Mouse (Mus musculus) embryonic facial prominence, embryonic 12.5 days (tissue): ENCODE measurements around the gene Cgrrf1. TPM values are rescaled to one million over a fixed set of nuclear protein-coding genes. Genes with fewer than 3 reads are reported as not detected.

Source experiments
- ATAC-seq: fragments of 200-750 bp; cut with Nextera tagmentation; 2 replicates; pipeline ENCODE4 v1.8.0; 2017; ENCODE audit not compliant: insufficient number of reproducible peaks, insufficient read depth, low FRiP score, low TSS enrichment
- H3K27ac ChIP-seq: fragments of 300-500 bp; sonication (generic); 2 replicates; pipeline ENCODE4 v1.5.1; 2016; ENCODE audit warnings: mild to moderate bottlenecking
- H3K27me3 ChIP-seq: fragments of 300-500 bp; sonication (generic); 2 replicates; pipeline ENCODE4 v1.6.1; 2016; ENCODE audit warnings: mild to moderate bottlenecking, moderate library complexity
- H3K36me3 ChIP-seq: fragments of 300-500 bp; sonication (generic); 2 replicates; pipeline ENCODE4 v1.6.1; 2016; ENCODE audit warnings: mild to moderate bottlenecking
- H3K4me1 ChIP-seq: fragments of 300-500 bp; sonication (generic); 2 replicates; pipeline ENCODE4 v1.6.1; 2016
- H3K4me2 ChIP-seq: fragments of 300-500 bp; sonication (generic); replicated peaks from 2 replicates; pipeline ENCODE4 v1.6.1; 2016; ENCODE audit warnings: mild to moderate bottlenecking, moderate library complexity
- H3K4me3 ChIP-seq: fragments of 300-500 bp; sonication (generic); 2 replicates; pipeline ENCODE4 v1.5.1; 2016; ENCODE audit warnings: mild to moderate bottlenecking
- H3K9ac ChIP-seq: fragments of 300-500 bp; sonication (generic); 2 replicates; pipeline ENCODE4 v1.6.1; 2016; ENCODE audit warnings: mild to moderate bottlenecking, moderate library complexity
- H3K9me3 ChIP-seq: fragments of 300-500 bp; sonication (generic); 2 replicates; pipeline ENCODE4 v1.6.1; 2016; ENCODE audit warnings: mild to moderate bottlenecking, moderate library complexity
- WGBS: fragments of 180-500 bp; shearing (Covaris S2); methylation state at CpG from one replicate; pipeline ENCODE4 v1.1.7; 2016; 5-methylcytosine and 5-hydroxymethylcytosine counted together
- polyA plus RNA-seq: library from polyadenylated mRNA; unstranded; fragments of >200 nt; fragmentation: Nextera tagmentation; extraction: Ambion mirVana; gene quantifications from 2 replicates; pipeline ENCODE4 v1.2.1, GENCODE M21; 2016

Cgrrf1 gene
- polyA plus RNA-seq: 24.8 and 26.5 TPM in 2 replicates

- H3K4me2 ChIP-seq: peak within 1 kb of the TSS; percentile 87
- H3K27me3 ChIP-seq: no peaks in the 10 kb centered on the region
- H3K36me3 ChIP-seq: no peaks in the 10 kb centered on the region
- ATAC-seq: peak; percentile 96
- H3K9ac ChIP-seq: peak within 1 kb of the TSS; percentile 81
- H3K27ac ChIP-seq: peak within 1 kb of the TSS; percentile 54; the same call in 1 of the 2 replicates
- 1% methylated on average over 32 of the region's 32 CpGs for WGBS
- no peaks in the 10 kb centered on the region for H3K9me3 ChIP-seq
- H3K4me1 ChIP-seq: no peaks in the 10 kb centered on the region
- H3K4me3 ChIP-seq: peak within 1 kb of the TSS; percentile 89
Measured at GRCm38 (mm10) chr14:46831837-46832333, at the start of gene Cgrrf1. Cgrrf1 (plus strand) TSS chr14:46832125.

DNA sequence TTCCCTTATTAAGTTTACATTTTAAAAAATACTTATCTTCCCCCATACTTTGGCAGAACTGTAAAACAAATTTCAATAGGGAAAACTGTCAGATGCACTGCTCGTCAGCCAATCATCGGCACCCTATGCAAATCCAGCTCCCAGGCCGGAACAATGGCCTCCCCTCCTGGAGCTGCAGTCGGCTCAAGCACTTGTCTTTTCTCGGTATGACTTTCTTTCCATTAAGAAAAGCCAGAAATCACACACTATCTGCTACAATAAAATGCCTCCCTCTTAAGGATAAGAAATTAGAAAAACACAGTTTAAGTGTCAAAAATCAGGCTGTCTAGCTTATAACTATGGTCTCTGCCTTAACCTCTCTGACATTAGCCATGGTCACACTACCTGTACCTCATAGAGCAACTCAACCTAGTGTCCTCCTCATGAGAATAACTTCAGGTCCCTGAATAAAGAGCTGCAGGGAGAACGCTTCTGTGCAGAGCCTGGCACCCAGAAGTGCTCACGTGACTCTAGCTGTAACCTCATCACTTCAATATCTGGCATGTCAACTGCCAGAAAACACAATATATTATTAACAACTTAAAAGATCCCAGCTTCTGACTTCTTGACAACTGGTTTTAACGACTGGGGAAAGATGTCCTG, 49.6 kb upstream of the Cgrrf1 start:
- peaks cover 11% of the 10 kb centered on the region; the same call in 1 of the 2 replicates for H3K4me1 ChIP-seq
- H3K4me3 ChIP-seq: no peak overlapping the region
- H3K36me3 ChIP-seq: peaks cover 50% of the 10 kb centered on the region
- ATAC-seq: no peak
- no peaks in the 10 kb centered on the region for H3K27me3 ChIP-seq
- WGBS: 83% methylated on average over 8 of the region's 8 CpGs
- H3K27ac ChIP-seq: no peak overlapping the region
- 0 out of 2 replicates have a peak, but pooled peaks cover 4% of the 10 kb centered on the region for H3K9me3 ChIP-seq
- no peak overlapping the region for H3K9ac ChIP-seq
- no peak overlapping the region for H3K4me2 ChIP-seq

GRCm38 (mm10) chr14:46783327-46783926, 48.5 kb upstream of the Cgrrf1 start:
- ATAC-seq: no peak
- peaks cover 12% of the 10 kb centered on the region; the same call in 1 of the 2 replicates for H3K4me1 ChIP-seq
- WGBS: 76% methylated on average over 10 of the region's 10 CpGs
- no peaks in the 10 kb centered on the region for H3K27me3 ChIP-seq
- H3K36me3 ChIP-seq: peaks cover 39% of the 10 kb centered on the region
- H3K4me3 ChIP-seq: no peak overlapping the region
- 0 out of 2 replicates have a peak, but pooled peaks cover 4% of the 10 kb centered on the region for H3K9me3 ChIP-seq
- H3K9ac ChIP-seq: no peak overlapping the region
- H3K27ac ChIP-seq: no peak overlapping the region
- no peak overlapping the region for H3K4me2 ChIP-seq

DNA sequence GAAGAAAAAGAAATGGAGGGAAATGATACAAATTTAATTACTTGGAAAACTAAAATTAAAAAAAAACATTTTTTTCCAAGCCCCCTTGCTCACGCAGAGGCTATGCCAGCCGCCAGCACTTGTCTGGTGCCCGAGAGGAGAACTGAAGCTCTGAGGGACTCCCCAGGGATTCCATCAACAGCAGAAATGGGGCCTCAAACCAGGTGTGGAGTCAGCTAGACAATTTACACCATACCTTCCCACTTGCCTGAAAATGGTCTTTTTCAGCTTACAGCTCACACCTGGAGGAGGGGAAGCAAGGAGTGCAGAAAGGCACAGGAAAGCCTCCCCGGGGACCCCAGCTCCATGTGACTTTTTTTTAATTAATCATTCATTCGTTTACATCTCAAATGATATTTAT, 46.7 kb upstream of the Cgrrf1 start:
- Histone ChIP-seq H3K36me3 (peaks cover 22% of the 10 kb centered on the region), H3K4me3 (no peak overlapping the region), H3K27ac (no peak overlapping the region), H3K9me3 (no peaks in the 10 kb centered on the region), H3K4me1 (peaks cover 15% of the 10 kb centered on the region; the same call in 1 of the 2 replicates), H3K27me3 (no peaks in the 10 kb centered on the region), H3K9ac (no peak overlapping the region), H3K4me2 (no peak overlapping the region)
- whole genome bisulfite sequencing: 81% methylated on average over 5 of the region's 5 CpGs
- no peak for ATAC-seq

DNA sequence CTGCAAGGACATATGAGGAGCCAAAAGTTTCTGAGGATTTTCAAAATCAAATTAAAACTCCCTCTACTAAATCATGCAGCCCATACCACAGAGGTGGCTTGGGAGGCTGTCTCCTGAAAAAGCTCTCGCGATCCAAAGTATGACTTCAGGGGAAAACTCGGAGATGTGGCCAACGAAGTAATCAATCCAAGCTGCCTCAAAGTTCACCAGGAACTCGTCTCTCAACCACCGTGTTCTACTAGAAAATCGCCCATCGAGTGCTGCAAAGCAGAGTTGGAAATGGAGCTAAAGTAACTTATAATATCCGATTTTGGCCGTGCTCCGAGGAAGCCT, 44.5 kb upstream of the Cgrrf1 start:
- ATAC-seq: no peak
- H3K36me3 ChIP-seq: peaks cover 9% of the 10 kb centered on the region
- H3K9me3 ChIP-seq: no peaks in the 10 kb centered on the region
- peak overlapping the region; percentile 77 for H3K4me2 ChIP-seq
- peaks cover 15% of the 10 kb centered on the region; the same call in 1 of the 2 replicates for H3K4me1 ChIP-seq
- peak overlapping the region; percentile 97 for H3K9ac ChIP-seq
- H3K4me3 ChIP-seq: peak overlapping the region; percentile 90
- 1% methylated on average over 11 of the region's 11 CpGs for WGBS
- H3K27me3 ChIP-seq: no peaks in the 10 kb centered on the region
- peak overlapping the region; percentile 97 for H3K27ac ChIP-seq

GRCm38 (mm10) chr14:46787787-46788504, 44.0 kb upstream of the Cgrrf1 start, which contains the start of gene Cnih1:
Cnih1 (minus strand) TSS chr14:46788411.
- Histone ChIP-seq H3K36me3 (peaks cover 5% of the 10 kb centered on the region; the same call in 1 of the 2 replicates), H3K27me3 (no peaks in the 10 kb centered on the region), H3K4me2 (peak within 1 kb of the TSS; percentile 77), H3K4me1 (peaks cover 15% of the 10 kb centered on the region; the same call in 1 of the 2 replicates), H3K4me3 (peak within 1 kb of the TSS; percentile 90), H3K9me3 (no peaks in the 10 kb centered on the region), H3K9ac (peak within 1 kb of the TSS; percentile 97), H3K27ac (peak within 1 kb of the TSS; percentile 97)
- peak; percentile 92 for ATAC-seq
- under 1% methylated on average over 84 of the region's 86 CpGs for WGBS

GRCm38 (mm10) chr14:46788505-46788901, 43.4 kb upstream of the Cgrrf1 start:
- H3K36me3 ChIP-seq: no peaks in the 10 kb centered on the region
- no peak for ATAC-seq

DNA sequence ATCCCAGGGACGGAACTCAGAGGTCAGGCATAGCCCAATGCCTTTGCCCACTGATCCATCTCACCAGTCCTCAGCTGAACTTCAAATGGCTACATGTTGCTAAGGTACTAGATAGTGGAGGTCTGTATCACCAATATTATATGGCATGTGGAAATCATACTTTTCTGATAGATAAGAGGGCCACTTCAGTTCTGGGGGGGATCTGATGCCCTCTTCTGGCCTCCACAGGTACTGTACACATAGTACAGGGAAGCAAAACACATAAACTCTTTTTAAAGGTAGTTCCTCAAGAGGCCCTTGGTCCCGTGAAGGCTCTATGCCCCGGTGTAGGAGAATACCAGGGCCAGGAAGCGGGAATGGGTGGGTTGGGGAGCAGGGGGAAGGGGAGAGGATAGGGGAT, 41.6 kb upstream of the Cgrrf1 start:
- ATAC-seq: no peak
- no peak overlapping the region for H3K27ac ChIP-seq
- H3K9me3 ChIP-seq: no peaks in the 10 kb centered on the region
- 76% methylated on average over 4 of the region's 4 CpGs for WGBS
- no peak overlapping the region for H3K9ac ChIP-seq
- no peaks in the 10 kb centered on the region for H3K27me3 ChIP-seq
- H3K4me3 ChIP-seq: no peak overlapping the region
- peaks cover 15% of the 10 kb centered on the region; the same call in 1 of the 2 replicates for H3K4me1 ChIP-seq
- no peaks in the 10 kb centered on the region for H3K36me3 ChIP-seq
- H3K4me2 ChIP-seq: no peak overlapping the region

More at GRCm38 (mm10) chr14:46788505-46788901, 43.4 kb upstream of the Cgrrf1 start:
- H3K27ac ChIP-seq: 0 out of 2 replicates have a peak overlapping the region, but pooled peaks have one; percentile 7
- H3K4me1 ChIP-seq: peaks cover 15% of the 10 kb centered on the region; the same call in 1 of the 2 replicates
- H3K9ac ChIP-seq: peak overlapping the region; percentile 97; the same call in 1 of the 2 replicates
- no peaks in the 10 kb centered on the region for H3K9me3 ChIP-seq
- 23% methylated on average over 8 of the region's 8 CpGs for WGBS
- H3K4me3 ChIP-seq: peak overlapping the region; percentile 90
- peak overlapping the region; percentile 77 for H3K4me2 ChIP-seq
- no peaks in the 10 kb centered on the region for H3K27me3 ChIP-seq

GRCm38 (mm10) chr14:46790723-46791122, 41.2 kb upstream of the Cgrrf1 start:
- Histone ChIP-seq H3K4me2 (no peak overlapping the region), H3K27ac (no peak overlapping the region), H3K4me1 (peaks cover 15% of the 10 kb centered on the region; the same call in 1 of the 2 replicates), H3K9me3 (no peaks in the 10 kb centered on the region), H3K27me3 (no peaks in the 10 kb centered on the region), H3K36me3 (no peaks in the 10 kb centered on the region), H3K9ac (no peak overlapping the region), H3K4me3 (no peak overlapping the region)
- 89% methylated on average over 6 of the region's 6 CpGs for WGBS
- ATAC-seq: no peak

DNA sequence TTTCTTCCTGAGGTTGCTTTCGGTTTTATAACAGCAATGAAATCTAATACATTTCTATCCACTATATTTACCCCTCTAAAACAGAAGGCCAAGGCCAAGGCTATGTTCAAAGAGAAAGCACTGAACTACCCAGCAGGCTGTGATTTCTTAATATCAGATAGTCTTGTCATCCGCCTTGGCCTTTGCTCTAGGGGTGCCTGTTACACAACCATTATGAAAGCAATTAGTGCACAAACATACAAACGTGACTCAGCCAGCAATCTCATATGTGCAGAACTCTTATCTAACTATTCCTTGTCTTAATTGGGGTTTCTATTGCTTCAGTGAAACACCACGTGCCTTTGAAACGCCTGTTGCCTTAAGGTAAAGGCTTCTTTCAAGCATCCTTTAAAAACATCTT, 37.8 kb upstream of the Cgrrf1 start:
- no peak for ATAC-seq
- Histone ChIP-seq H3K4me1 (no peaks in the 10 kb centered on the region), H3K4me2 (no peak overlapping the region), H3K27ac (no peak overlapping the region), H3K27me3 (no peaks in the 10 kb centered on the region), H3K9ac (no peak overlapping the region), H3K9me3 (no peaks in the 10 kb centered on the region), H3K4me3 (no peak overlapping the region), H3K36me3 (no peaks in the 10 kb centered on the region)
- WGBS: 87% methylated on average over 5 of the region's 5 CpGs

GRCm38 (mm10) chr14:46800684-46801345, 31.1 kb upstream of the Cgrrf1 start:
- WGBS: 88% methylated on average over 3 of the region's 3 CpGs
- peaks cover 3% of the 10 kb centered on the region; the same call in 1 of the 2 replicates for H3K36me3 ChIP-seq
- ATAC-seq: no peak
- no peaks in the 10 kb centered on the region for H3K4me1 ChIP-seq
- H3K9me3 ChIP-seq: no peaks in the 10 kb centered on the region
- no peak overlapping the region for H3K4me2 ChIP-seq
- no peak overlapping the region for H3K27ac ChIP-seq
- H3K27me3 ChIP-seq: no peaks in the 10 kb centered on the region
- H3K4me3 ChIP-seq: no peak overlapping the region
- H3K9ac ChIP-seq: no peak overlapping the region
